Mouse (Mus musculus) forebrain, embryonic 15.5 days (tissue): ENCODE measurements around the gene Vps37c. TPM values are rescaled to one million over a fixed set of nuclear protein-coding genes. Genes with fewer than 3 reads are reported as not detected.
A peak's percentile ranks its signal among the peaks of the same experiment; 100 is the strongest.

Experiments used
- ATAC-seq: fragments of 200-750 bp; cut with Nextera tagmentation; replicated peaks from 2 replicates; pipeline ENCODE4 v1.8.0; 2017; ENCODE audit warnings: mild to moderate bottlenecking, moderate TSS enrichment, moderate library complexity
- H3K27ac ChIP-seq: fragments of 300-500 bp; sonication (generic); replicated peaks from 2 replicates; pipeline ENCODE4 v1.5.1; 2015; ENCODE audit warnings: mild to moderate bottlenecking, inconsistent platforms
- H3K27me3 ChIP-seq: fragments of 300-500 bp; sonication (generic); 2 replicates; pipeline ENCODE4 v1.6.1; 2015; ENCODE audit warnings: inconsistent platforms
- H3K36me3 ChIP-seq: fragments of 300-500 bp; sonication (generic); 2 replicates; pipeline ENCODE4 v1.6.1; 2015; ENCODE audit warnings: mild to moderate bottlenecking, inconsistent platforms
- H3K4me1 ChIP-seq: fragments of 300-500 bp; sonication (generic); 2 replicates; pipeline ENCODE4 v1.6.1; 2015; ENCODE audit warnings: inconsistent platforms
- H3K4me2 ChIP-seq: fragments of 300-500 bp; sonication (generic); replicated peaks from 2 replicates; pipeline ENCODE4 v1.6.1; 2015; ENCODE audit warnings: mild to moderate bottlenecking, inconsistent platforms
- H3K4me3 ChIP-seq: fragments of 300-500 bp; sonication (generic); 2 replicates; pipeline ENCODE4 v1.5.1; 2015; ENCODE audit warnings: mild to moderate bottlenecking, inconsistent platforms
- H3K9ac ChIP-seq: fragments of 300-500 bp; sonication (generic); replicated peaks from 2 replicates; pipeline ENCODE4 v1.6.1; 2015; ENCODE audit warnings: mild to moderate bottlenecking, inconsistent platforms
- H3K9me3 ChIP-seq: fragments of 300-500 bp; sonication (generic); 2 replicates; pipeline ENCODE4 v1.6.1; 2016; ENCODE audit warnings: inconsistent platforms
- WGBS: fragments of 180-500 bp; shearing (Covaris S2); methylation state at CpG from one replicate; pipeline ENCODE4 v1.1.7; 2015; ENCODE audit warnings: mixed read lengths; 5-methylcytosine and 5-hydroxymethylcytosine counted together
- polyA plus RNA-seq: library from polyadenylated mRNA; unstranded; fragments of >200 nt; fragmentation: Nextera tagmentation; extraction: Ambion mirVana; gene quantifications from 2 replicates; pipeline ENCODE4 v1.2.1, GENCODE M21; 2015

Gene Vps37c
- polyA plus RNA-seq, 1 experiment from 2014 or later: 39.3 TPM

- WGBS: 30% methylated on average over 2 of the region's 2 CpGs
- Histone ChIP-seq H3K4me1 (peaks cover 9% of the 10 kb centered on the region), H3K9me3 (no peaks in the 10 kb centered on the region), H3K4me3 (no peak overlapping the region), H3K36me3 (no peaks in the 10 kb centered on the region), H3K27me3 (no peaks in the 10 kb centered on the region), H3K4me2 (no peak overlapping the region), H3K9ac (no peak overlapping the region), H3K27ac (no peak overlapping the region)
- peak; percentile 47; the same call in 1 of the 2 replicates for ATAC-seq
Observed at GRCm38 (mm10) chr19:10719751-10720150, 31.2 kb downstream of the Vps37c start.

- H3K27me3 ChIP-seq: no peaks in the 10 kb centered on the region
- peaks cover 9% of the 10 kb centered on the region for H3K4me1 ChIP-seq
- no peaks in the 10 kb centered on the region for H3K9me3 ChIP-seq
- no peak overlapping the region for H3K4me3 ChIP-seq
- no peak overlapping the region for H3K4me2 ChIP-seq
- H3K27ac ChIP-seq: 0 out of 2 replicates have a peak overlapping the region, but pooled peaks have one; percentile 8
- no peaks in the 10 kb centered on the region for H3K36me3 ChIP-seq
- H3K9ac ChIP-seq: no peak overlapping the region
- 30% methylated on average over 3 of the region's 3 CpGs for WGBS
- ATAC-seq: no peak
Observed at GRCm38 (mm10) chr19:10720524-10720923, 32.0 kb downstream of the Vps37c start.

GRCm38 (mm10) chr19:10721064-10721463 is 32.5 kb downstream of the Vps37c start:
- H3K9ac ChIP-seq: no peak overlapping the region
- no peak for ATAC-seq
- no peak overlapping the region for H3K4me2 ChIP-seq
- no peak overlapping the region for H3K27ac ChIP-seq
- 60% methylated on average over 5 of the region's 5 CpGs for WGBS
- H3K27me3 ChIP-seq: no peaks in the 10 kb centered on the region
- no peaks in the 10 kb centered on the region for H3K9me3 ChIP-seq
- H3K36me3 ChIP-seq: no peaks in the 10 kb centered on the region
- H3K4me1 ChIP-seq: peaks cover 9% of the 10 kb centered on the region
- no peak overlapping the region for H3K4me3 ChIP-seq

- Histone ChIP-seq H3K27ac (peak overlapping the region; percentile 19; the same call in 1 of the 2 replicates), H3K4me1 (peaks cover 9% of the 10 kb centered on the region), H3K9me3 (no peaks in the 10 kb centered on the region), H3K9ac (no peak overlapping the region), H3K4me3 (no peak overlapping the region), H3K36me3 (no peaks in the 10 kb centered on the region), H3K4me2 (no peak overlapping the region), H3K27me3 (no peaks in the 10 kb centered on the region)
- no peak for ATAC-seq
- 23% methylated on average over 13 of the region's 13 CpGs for WGBS
Observed at GRCm38 (mm10) chr19:10723084-10723483, 34.5 kb downstream of the Vps37c start.

GRCm38 (mm10) chr19:10723649-10724048 is 35.1 kb downstream of the Vps37c start:
- H3K9ac ChIP-seq: no peak overlapping the region
- H3K27me3 ChIP-seq: no peaks in the 10 kb centered on the region
- H3K4me1 ChIP-seq: peaks cover 9% of the 10 kb centered on the region
- no peaks in the 10 kb centered on the region for H3K36me3 ChIP-seq
- WGBS: 32% methylated on average over 5 of the region's 5 CpGs
- 0 out of 2 replicates have a peak overlapping the region, but pooled peaks have one; percentile 19 for H3K27ac ChIP-seq
- H3K4me2 ChIP-seq: no peak overlapping the region
- ATAC-seq: peak; percentile 15; the same call in 1 of the 2 replicates
- H3K9me3 ChIP-seq: no peaks in the 10 kb centered on the region
- H3K4me3 ChIP-seq: no peak overlapping the region

- Histone ChIP-seq H3K4me1 (peaks cover 7% of the 10 kb centered on the region), H3K4me2 (no peak overlapping the region), H3K27ac (no peak overlapping the region), H3K36me3 (no peaks in the 10 kb centered on the region), H3K9me3 (no peaks in the 10 kb centered on the region), H3K9ac (no peak overlapping the region), H3K4me3 (no peak overlapping the region), H3K27me3 (no peaks in the 10 kb centered on the region)
- WGBS: 85% methylated on average over 13 of the region's 13 CpGs
- no peak for ATAC-seq
Observed at GRCm38 (mm10) chr19:10724629-10725363, 36.3 kb downstream of the Vps37c start.

- H3K27me3 ChIP-seq: no peaks in the 10 kb centered on the region
- H3K4me1 ChIP-seq: no peaks in the 10 kb centered on the region
- no peaks in the 10 kb centered on the region for H3K9me3 ChIP-seq
- 90% methylated on average over 10 of the region's 10 CpGs for WGBS
- no peak overlapping the region for H3K4me3 ChIP-seq
- H3K27ac ChIP-seq: no peak overlapping the region
- no peak for ATAC-seq
- H3K4me2 ChIP-seq: no peak overlapping the region
- H3K36me3 ChIP-seq: no peaks in the 10 kb centered on the region
- no peak overlapping the region for H3K9ac ChIP-seq
Observed at GRCm38 (mm10) chr19:10729889-10730288, 41.4 kb downstream of the Vps37c start.

GRCm38 (mm10) chr19:10730469-10730868 is 41.9 kb downstream of the Vps37c start:
- H3K4me1 ChIP-seq: no peaks in the 10 kb centered on the region
- no peak overlapping the region for H3K4me2 ChIP-seq
- H3K4me3 ChIP-seq: no peak overlapping the region
- H3K9ac ChIP-seq: no peak overlapping the region
- no peaks in the 10 kb centered on the region for H3K9me3 ChIP-seq
- no peaks in the 10 kb centered on the region for H3K36me3 ChIP-seq
- H3K27me3 ChIP-seq: no peaks in the 10 kb centered on the region
- no peak overlapping the region for H3K27ac ChIP-seq
- ATAC-seq: no peak
- 61% methylated on average over 5 of the region's 5 CpGs for WGBS

GRCm38 (mm10) chr19:10731975-10732374 is 43.4 kb downstream of the Vps37c start:
- no peaks in the 10 kb centered on the region for H3K9me3 ChIP-seq
- no peak overlapping the region for H3K9ac ChIP-seq
- WGBS: 93% methylated on average over 7 of the region's 7 CpGs
- ATAC-seq: no peak
- H3K4me2 ChIP-seq: no peak overlapping the region
- no peaks in the 10 kb centered on the region for H3K27me3 ChIP-seq
- no peaks in the 10 kb centered on the region for H3K36me3 ChIP-seq
- no peaks in the 10 kb centered on the region for H3K4me1 ChIP-seq
- no peak overlapping the region for H3K27ac ChIP-seq
- no peak overlapping the region for H3K4me3 ChIP-seq

GRCm38 (mm10) chr19:10732741-10733140 is 44.2 kb downstream of the Vps37c start:
- Histone ChIP-seq H3K4me3 (no peak overlapping the region), H3K27me3 (no peaks in the 10 kb centered on the region), H3K9ac (no peak overlapping the region), H3K4me1 (no peaks in the 10 kb centered on the region), H3K9me3 (no peaks in the 10 kb centered on the region), H3K27ac (no peak overlapping the region), H3K4me2 (no peak overlapping the region), H3K36me3 (no peaks in the 10 kb centered on the region)
- WGBS: 96% methylated on average over 7 of the region's 7 CpGs
- ATAC-seq: no peak

GRCm38 (mm10) chr19:10733501-10734127 is 45.1 kb downstream of the Vps37c start:
- H3K9me3 ChIP-seq: no peaks in the 10 kb centered on the region
- H3K4me3 ChIP-seq: no peak overlapping the region
- no peak overlapping the region for H3K9ac ChIP-seq
- no peak overlapping the region for H3K27ac ChIP-seq
- H3K4me1 ChIP-seq: no peaks in the 10 kb centered on the region
- H3K4me2 ChIP-seq: no peak overlapping the region
- 77% methylated on average over 10 of the region's 10 CpGs for WGBS
- H3K27me3 ChIP-seq: no peaks in the 10 kb centered on the region
- H3K36me3 ChIP-seq: no peaks in the 10 kb centered on the region
- ATAC-seq: no peak

GRCm38 (mm10) chr19:10734554-10734953 is 46.0 kb downstream of the Vps37c start:
- Histone ChIP-seq H3K4me3 (no peak overlapping the region), H3K4me1 (no peaks in the 10 kb centered on the region), H3K27ac (no peak overlapping the region), H3K4me2 (no peak overlapping the region), H3K9me3 (no peaks in the 10 kb centered on the region), H3K9ac (no peak overlapping the region), H3K27me3 (no peaks in the 10 kb centered on the region), H3K36me3 (no peaks in the 10 kb centered on the region)
- no peak for ATAC-seq
- 85% methylated on average over 7 of the region's 7 CpGs for WGBS
